Mouse (Mus musculus) CH12.LX (cell line): ENCODE measurements around the gene Ltb. TPM values are rescaled to one million over a fixed set of nuclear protein-coding genes. Genes with fewer than 3 reads are reported as not detected.
A peak's percentile ranks its signal among the peaks of the same experiment; 100 is the strongest.

ENCODE experiments used
- DNase-seq: peaks from one replicate; pipeline ENCODE4 v3.0.0-alpha.2; 2013; ENCODE audit errors: extremely low read depth
- H3K27ac ChIP-seq: 2 replicates; pipeline ENCODE4 v1.5.1; 2012; ENCODE audit warnings: low read depth, mild to moderate bottlenecking, control low read depth, moderate library complexity; ENCODE audit not compliant: insufficient read depth
- H3K27me3 ChIP-seq: replicated peaks from 2 replicates; pipeline ENCODE3; 2012; ENCODE audit warnings: inconsistent platforms
- H3K36me3 ChIP-seq, 2 experiments: replicated peaks in 1 of 2; 2 replicates each; pipeline versions ENCODE3 to v1.6.1; 2012; ENCODE audit warnings: inconsistent platforms in 1 of 2, low read length in 1 of 2, mild to moderate bottlenecking in 1 of 2, mixed read lengths in 1 of 2, moderate library complexity in 1 of 2; ENCODE audit not compliant: control insufficient read depth in 1 of 2, insufficient read depth in 1 of 2
- H3K4me1 ChIP-seq, 2 experiments: 2 replicates each; pipeline ENCODE4 v1.6.1; 2012; ENCODE audit warnings: inconsistent platforms in 1 of 2, moderate library complexity in 1 of 2; ENCODE audit not compliant: insufficient read depth in 2 of 2, control insufficient read depth in 1 of 2
- H3K4me2 ChIP-seq: 2 replicates; pipeline ENCODE4 v1.6.1; 2012; ENCODE audit warnings: low read depth, mild to moderate bottlenecking, control low read depth; ENCODE audit not compliant: poor library complexity, insufficient read depth, severe bottlenecking
- H3K4me3 ChIP-seq, 3 experiments: fragments of 150-350 bp in 1 of 3; sonication (generic) in 1 of 3; replicated peaks in 1 of 3; 2 replicates each; pipeline versions ENCODE3 to v1.5.1; 2011 to 2012; ENCODE audit warnings: low read depth in 2 of 3, low read length in 2 of 3, mild to moderate bottlenecking in 2 of 3, moderate library complexity in 2 of 3, control low read depth in 1 of 3, improper control_type of control experiment in 1 of 3, inconsistent platforms in 1 of 3, mixed read lengths in 1 of 3; ENCODE audit not compliant: poor library complexity in 1 of 3
- H3K79me2 ChIP-seq: replicated peaks from 2 replicates; pipeline ENCODE4 v1.6.1; 2012; ENCODE audit warnings: mild to moderate bottlenecking, moderate library complexity; ENCODE audit not compliant: control insufficient read depth, poor library complexity, insufficient read depth, severe bottlenecking; ENCODE audit errors: extremely low read depth
- H3K9ac ChIP-seq: 2 replicates; pipeline ENCODE4 v1.6.1; 2012; ENCODE audit warnings: low read depth, mild to moderate bottlenecking, control low read depth, moderate library complexity; ENCODE audit not compliant: insufficient read depth
- H3K9me3 ChIP-seq: replicated peaks from 2 replicates; pipeline ENCODE3; 2012; ENCODE audit warnings: low read length, inconsistent platforms, mixed read lengths
- BHLHE40 ChIP-seq: IDR thresholded peaks from 2 replicates; pipeline ENCODE4 v1.6.1; 2011; ENCODE audit warnings: mild to moderate bottlenecking, low read depth, low read length, improper control_type of control experiment
- CHD2 ChIP-seq: IDR thresholded peaks from 2 replicates; pipeline ENCODE4 v1.6.1; 2011; ENCODE audit warnings: low read length, improper control_type of control experiment
- E2F4 ChIP-seq: IDR thresholded peaks from 2 replicates; pipeline ENCODE4 v1.6.1; 2011; ENCODE audit warnings: low read depth, low read length, improper control_type of control experiment; ENCODE audit not compliant: insufficient replicate concordance
- EP300 ChIP-seq: IDR thresholded peaks from 2 replicates; pipeline ENCODE4 v1.6.1; 2011; ENCODE audit warnings: low read length, improper control_type of control experiment
- ETS1 ChIP-seq: conservative IDR thresholded peaks from 2 replicates; pipeline ENCODE4 v1.6.1; 2012; ENCODE audit warnings: low read depth, mild to moderate bottlenecking, inconsistent platforms, low read length, improper control_type of control experiment, moderate library complexity
- GABPA ChIP-seq: IDR thresholded peaks from 2 replicates; pipeline ENCODE4 v1.6.1; 2012; ENCODE audit warnings: low read depth, low read length, improper control_type of control experiment, inconsistent platforms; ENCODE audit not compliant: insufficient replicate concordance
- IRF4 ChIP-seq: IDR thresholded peaks from 2 replicates; pipeline ENCODE4 v1.6.1; 2014; ENCODE audit warnings: low read depth, mild to moderate bottlenecking, inconsistent platforms, low read length, improper control_type of control experiment
- KAT2A ChIP-seq: IDR thresholded peaks from 2 replicates; pipeline ENCODE4 v1.6.1; 2012; ENCODE audit warnings: low read length, improper control_type of control experiment, inconsistent platforms; ENCODE audit not compliant: insufficient replicate concordance
- MAFK ChIP-seq: IDR thresholded peaks from 2 replicates; pipeline ENCODE4 v1.6.1; 2011; ENCODE audit warnings: low read length, improper control_type of control experiment; ENCODE audit not compliant: insufficient replicate concordance
- MAX ChIP-seq: IDR thresholded peaks from 2 replicates; pipeline ENCODE4 v1.6.1; 2011; ENCODE audit warnings: low read length, improper control_type of control experiment
- MAZ ChIP-seq: IDR thresholded peaks from 2 replicates; pipeline ENCODE4 v1.6.1; 2012; ENCODE audit warnings: low read depth, mild to moderate bottlenecking, inconsistent platforms, low read length, improper control_type of control experiment, moderate library complexity
- MEF2A ChIP-seq: IDR thresholded peaks from 2 replicates; pipeline ENCODE4 v1.6.1; 2014; ENCODE audit warnings: low read depth, mild to moderate bottlenecking, inconsistent platforms, low read length, improper control_type of control experiment, borderline replicate concordance
- NELFE ChIP-seq: IDR thresholded peaks from 2 replicates; pipeline ENCODE4 v1.6.1; 2011; ENCODE audit warnings: low read depth, low read length, improper control_type of control experiment
- POLR2A ChIP-seq: IDR thresholded peaks from 2 replicates; pipeline ENCODE4 v1.6.1; 2011; ENCODE audit warnings: low read depth, mild to moderate bottlenecking, improper control_type of control experiment, low read length
- POLR2AphosphoS2 ChIP-seq: IDR thresholded peaks from 2 replicates; pipeline ENCODE4 v1.6.1; 2011; ENCODE audit warnings: low read depth, low read length, improper control_type of control experiment
- RAD21 ChIP-seq: IDR thresholded peaks from 2 replicates; pipeline ENCODE4 v1.6.1; 2011; ENCODE audit warnings: low read depth, mild to moderate bottlenecking, low read length, improper control_type of control experiment, moderate library complexity
- RCOR1 ChIP-seq: conservative IDR thresholded peaks from 2 replicates; pipeline ENCODE4 v1.6.1; 2012; ENCODE audit warnings: low read depth, mild to moderate bottlenecking, inconsistent platforms, low read length, improper control_type of control experiment
- SIN3A ChIP-seq: IDR thresholded peaks from 2 replicates; pipeline ENCODE4 v1.6.1; 2012; ENCODE audit warnings: low read length, improper control_type of control experiment, inconsistent platforms
- SMC3 ChIP-seq: IDR thresholded peaks from 2 replicates; pipeline ENCODE4 v1.6.1; 2011; ENCODE audit warnings: low read depth, low read length, improper control_type of control experiment
- TBP ChIP-seq: conservative IDR thresholded peaks from 2 replicates; pipeline ENCODE4 v1.6.1; 2011; ENCODE audit warnings: low read depth, low read length, improper control_type of control experiment
- TCF12 ChIP-seq: IDR thresholded peaks from 2 replicates; pipeline ENCODE4 v1.6.1; 2014; ENCODE audit warnings: low read depth, mild to moderate bottlenecking, inconsistent platforms, low read length, improper control_type of control experiment
- USF1 ChIP-seq: IDR thresholded peaks from 2 replicates; pipeline ENCODE4 v1.6.1; 2014; ENCODE audit warnings: low read depth, mild to moderate bottlenecking, inconsistent platforms, low read length, improper control_type of control experiment
- ZNF384 ChIP-seq: IDR thresholded peaks from 2 replicates; pipeline ENCODE4 v1.6.1; 2012; ENCODE audit warnings: low read depth, low read length, improper control_type of control experiment, inconsistent platforms
- dilution Hi-C: fragments of 300-500 bp; cut with MboI; formaldehyde crosslinking; loops from 2 replicates; pipeline ENCODE4 v1.14.3; 2020; ENCODE audit warnings: low sequenced_read_pairs; ENCODE audit not compliant: extremely low pct_unique_long_range_greater_than_20kb, extremely low pct_ligation_motif_present
- in situ Hi-C: fragments of 300-500 bp; cut with MboI; formaldehyde crosslinking; loops from 3 replicates; pipeline ENCODE4 v1.14.3; 2019; ENCODE audit warnings: low sequenced_read_pairs, low pct_ligation_motif_present, low pct_unique_long_range_greater_than_20kb, mixed read lengths
- polyA plus RNA-seq: library from polyadenylated mRNA; unstranded; fragments of >175 nt; gene quantifications from 2 replicates; pipeline ENCODE4 v1.2.1, GENCODE M21; 2012; ENCODE audit warnings: low read depth; ENCODE audit not compliant: insufficient read length
- total RNA-seq, 2 experiments: library from RNA; depleted of rRNA; stranded (reverse); fragments of 300-350 nt in 1 of 2; fragments of >200 nt in 1 of 2; gene quantifications; 2 replicates each; pipeline ENCODE4 v1.2.3; 2012 to 2014

The Ltb gene
- total and polyA plus RNA-seq, 3 experiments: 150 to 263 (median 234) TPM

- H3K27me3 ChIP-seq: no peaks in the 10 kb centered on the region
- H3K9me3 ChIP-seq: no peaks in the 10 kb centered on the region
- H3K27ac ChIP-seq: peak overlapping the region; percentile 92
- dilution Hi-C loops: no loop called here
- H3K4me2 ChIP-seq: peak overlapping the region; percentile 87
- TF ChIP-seq E2F4 (no peak), TBP (no peak), IRF4 (peak; percentile 77), POLR2A (no peak), KAT2A (0 out of 2 replicates have a peak, but pooled peaks have one; percentile 29), RAD21 (no peak), RCOR1 (peak; percentile 61; the same call in 1 of the 2 replicates), ZNF384 (no peak), POLR2AphosphoS2 (no peak), SMC3 (no peak; the same call in 1 of the 2 replicates), BHLHE40 (peak; percentile 78), MAZ (peak; percentile 37; the same call in 1 of the 2 replicates), CHD2 (peak; percentile 60), USF1 (no peak; the same call in 1 of the 2 replicates), MAX (peak; percentile 43; the same call in 1 of the 2 replicates), ETS1 (peak; percentile 85), SIN3A (no peak; the same call in 1 of the 2 replicates), GABPA (no peak), EP300 (peak; percentile 56), MEF2A (peak; percentile 79), TCF12 (peak; percentile 64; the same call in 1 of the 2 replicates), NELFE (no peak), MAFK (peak; percentile 62; the same call in 1 of the 2 replicates)
- TF ChIP-seq, all 38 proteins: peak for 12
- Histone ChIP-seq H3K4me1 (peaks cover 33 to 80% of the 10 kb centered on the region in 2 experiments), H3K4me3 (peak overlapping the region in 1 of 3 experiments; percentile 19), H3K79me2 (no peaks in the 10 kb centered on the region), H3K36me3 (peaks cover 23 to 32% of the 10 kb centered on the region in 2 experiments), H3K9ac (peak overlapping the region; percentile 41; the same call in 1 of the 2 replicates)
- in situ Hi-C loops: no loop called here
- DNase-seq: peak; percentile 83
Measured at GRCm38 (mm10) chr17:35218516-35219193, 24.4 kb downstream of the Ltb start.
